Mouse (Mus musculus) cortical plate, adult 2 months (tissue): ENCODE results near the gene Sun5.

ENCODE experiments used
- CTCF ChIP-seq: fragments of 200-500 bp; IDR thresholded peaks from 2 replicates; pipeline ENCODE4 v1.5.1; 2011; ENCODE audit warnings: mild to moderate bottlenecking, control low read depth, low read length; ENCODE audit not compliant: insufficient read depth; ENCODE audit errors: extremely low read depth
- POLR2A ChIP-seq: fragments of 200-500 bp; IDR thresholded peaks from 2 replicates; pipeline ENCODE4 v1.6.1; 2011; ENCODE audit warnings: mild to moderate bottlenecking, low read length, control low read depth; ENCODE audit not compliant: insufficient read depth; ENCODE audit errors: extremely low read depth

DNA sequence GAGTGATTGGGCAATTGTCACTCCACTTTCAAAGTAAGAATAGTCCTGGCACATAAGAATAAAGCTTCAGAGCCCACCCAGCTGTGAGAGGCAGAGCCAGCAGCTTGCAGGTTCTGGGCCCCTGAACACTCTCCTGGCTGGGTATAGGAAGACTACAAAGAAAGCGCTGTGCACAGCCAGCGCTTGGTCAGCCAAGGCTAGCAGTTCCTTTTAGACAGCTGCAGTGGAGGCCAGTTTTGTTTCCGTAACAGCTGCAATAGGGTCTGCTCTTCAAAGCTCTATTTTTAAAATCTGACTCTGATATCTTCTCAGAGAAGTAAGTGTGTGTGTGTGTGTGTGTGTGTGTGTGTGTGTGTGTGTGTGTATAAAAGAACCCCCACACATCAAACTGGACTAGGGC, 8.9 kb downstream of the Sun5 start:
- no peak for TF ChIP-seq CTCF
- TF ChIP-seq POLR2A: no peak
